Mouse (Mus musculus) gastrocnemius, postnatal 10 days (tissue): Measurements from ENCODE around the gene Lrmda. TPM values are rescaled to one million over a fixed set of nuclear protein-coding genes. Genes with fewer than 3 reads are reported as not detected.

Source experiments
- DNase-seq: peaks from one replicate; pipeline ENCODE4 v3.0.0; 2021; ENCODE audit warnings: mixed read lengths
- total RNA-seq, 2 experiments: library from RNA; stranded (reverse); gene quantifications; 2 replicates each; pipeline ENCODE4 v1.2.3; 2021

Lrmda gene
- total RNA-seq, 2 experiments from 2014 or later: 1.2 to 1.9 TPM

DNA sequence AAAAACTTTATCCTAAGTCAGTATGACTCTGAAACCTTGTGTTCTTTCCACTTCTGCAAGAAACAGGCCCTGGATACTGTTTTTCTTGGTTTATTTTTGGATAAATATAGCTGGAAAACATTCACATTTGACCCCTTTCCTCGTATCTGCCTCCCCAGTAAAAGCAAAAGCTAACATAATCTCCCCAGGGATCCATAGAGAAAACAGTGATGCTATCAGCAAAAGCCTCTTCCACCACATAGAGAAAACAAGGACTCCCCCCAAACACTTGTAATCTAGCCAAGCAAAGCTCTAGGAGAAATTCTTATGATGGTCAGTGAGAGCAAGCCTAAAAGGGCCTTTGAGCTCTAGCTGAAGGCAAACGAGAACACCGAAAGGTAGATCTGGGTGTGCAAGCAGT, 309.7 kb downstream of the Lrmda start:
- no peak for DNase-seq

DNA sequence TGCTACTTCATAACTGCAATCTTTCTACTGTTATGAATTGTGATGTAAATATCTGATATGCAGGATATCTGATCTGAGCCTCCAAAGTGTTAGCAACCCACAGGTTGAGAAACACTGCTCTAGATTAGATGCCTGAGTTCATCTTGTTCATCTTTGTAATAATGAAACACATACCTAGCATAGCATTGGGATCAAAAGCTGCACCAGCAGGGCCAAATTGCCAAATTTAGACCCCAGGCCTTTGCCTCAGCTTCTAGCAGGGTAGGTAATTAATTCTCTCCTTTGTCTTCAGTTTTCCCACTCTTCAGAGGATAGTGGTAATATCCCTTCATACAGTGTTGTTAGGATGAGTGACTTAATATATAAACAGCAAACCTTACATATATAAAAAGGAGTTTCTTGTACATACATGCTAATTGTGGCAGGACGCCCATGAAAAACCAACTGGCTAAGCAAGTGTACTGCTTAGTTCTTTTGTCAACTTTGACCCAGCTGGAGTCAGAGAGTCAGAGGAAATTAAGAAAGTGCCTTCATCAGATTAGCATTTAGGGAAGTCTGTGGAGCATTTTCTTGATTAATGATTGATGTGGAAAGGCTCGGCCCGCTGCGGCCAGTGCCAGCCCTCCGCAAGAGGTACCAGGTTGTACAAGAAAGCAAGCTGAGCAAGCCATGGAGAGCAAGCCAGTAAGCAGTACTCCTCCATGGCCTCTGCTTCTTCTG, 315.7 kb downstream of the Lrmda start:
- DNase-seq: no peak

DNA sequence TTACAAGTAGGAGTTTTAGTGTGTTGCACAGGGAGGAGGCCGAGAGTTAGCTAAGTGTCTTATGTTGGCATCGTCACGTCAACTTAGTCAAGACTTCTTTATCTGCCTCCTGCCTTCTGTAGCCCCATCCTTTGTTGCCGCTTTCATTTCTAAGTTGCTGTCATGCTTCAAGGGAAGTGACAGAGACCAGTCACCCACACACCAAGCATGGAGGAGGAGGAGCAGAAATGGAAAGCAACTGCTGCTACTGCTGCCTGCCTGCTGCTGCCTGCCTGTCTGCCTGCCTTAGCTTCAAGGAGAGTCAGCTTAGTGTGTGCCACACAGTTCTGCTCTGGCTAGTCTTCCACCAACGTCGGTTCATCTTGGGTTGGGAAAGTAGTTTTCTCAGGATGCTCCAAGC, 319.7 kb downstream of the Lrmda start:
- no peak for DNase-seq

DNA sequence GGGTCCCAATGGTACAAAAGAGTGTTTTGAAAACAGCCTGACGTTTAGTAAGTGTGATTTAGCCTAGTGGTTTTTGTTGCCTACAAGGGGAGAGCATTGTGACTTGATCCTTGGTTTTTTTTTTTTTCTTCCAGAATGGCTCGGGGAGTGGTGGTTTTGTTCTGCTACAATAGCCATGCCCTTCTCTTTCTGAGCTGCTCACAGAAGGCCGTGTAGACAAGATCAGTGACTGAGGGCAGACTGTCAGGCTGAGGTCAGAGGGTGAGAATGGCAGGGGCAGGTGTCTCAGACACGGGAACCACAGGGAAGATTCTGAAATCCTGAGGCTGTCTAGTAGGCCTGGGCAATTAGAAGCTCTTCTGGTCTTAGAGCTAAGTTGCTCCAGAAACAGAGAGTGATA, 323.8 kb downstream of the Lrmda start:
- DNase-seq: no peak

DNA sequence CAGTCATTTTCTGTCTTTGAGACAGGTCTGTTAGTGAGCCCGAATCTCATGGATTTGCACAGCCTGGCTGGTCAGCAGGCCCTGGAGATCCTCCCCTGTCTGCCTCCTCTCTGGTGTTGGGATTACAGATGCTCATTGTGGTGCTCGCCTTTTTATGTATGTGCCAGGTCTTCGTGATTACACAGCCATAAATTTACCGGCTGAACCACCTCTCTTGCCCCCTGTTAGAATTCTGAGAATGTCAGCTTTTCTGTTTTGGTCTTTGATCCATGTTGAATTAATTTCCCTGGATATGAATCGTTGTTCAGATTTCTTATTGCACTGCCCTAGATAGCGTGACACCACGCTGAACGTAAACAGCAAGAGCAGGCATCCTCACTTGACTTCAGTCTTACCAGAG, 325.7 kb downstream of the Lrmda start:
- no peak for DNase-seq

DNA sequence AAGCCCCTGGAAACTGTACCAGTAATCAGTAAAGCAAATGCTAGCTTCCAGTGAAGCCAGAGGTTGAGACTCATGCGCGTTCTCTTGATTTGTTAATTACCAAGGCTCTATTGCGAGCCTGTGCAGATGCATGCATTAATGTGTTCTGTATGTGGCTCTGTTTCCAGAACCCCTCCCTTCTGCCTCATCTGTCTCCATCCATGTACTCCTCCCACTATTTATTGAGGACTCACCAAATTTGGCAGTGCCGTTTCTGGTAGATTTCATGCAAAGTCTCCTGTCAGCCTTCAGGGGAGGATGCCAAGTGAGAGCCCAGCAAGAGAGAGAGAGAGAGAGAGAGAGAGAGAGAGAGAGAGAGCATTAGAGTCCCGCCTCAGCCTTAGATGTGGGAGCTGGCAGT, 334.1 kb downstream of the Lrmda start:
- no peak for DNase-seq

DNA sequence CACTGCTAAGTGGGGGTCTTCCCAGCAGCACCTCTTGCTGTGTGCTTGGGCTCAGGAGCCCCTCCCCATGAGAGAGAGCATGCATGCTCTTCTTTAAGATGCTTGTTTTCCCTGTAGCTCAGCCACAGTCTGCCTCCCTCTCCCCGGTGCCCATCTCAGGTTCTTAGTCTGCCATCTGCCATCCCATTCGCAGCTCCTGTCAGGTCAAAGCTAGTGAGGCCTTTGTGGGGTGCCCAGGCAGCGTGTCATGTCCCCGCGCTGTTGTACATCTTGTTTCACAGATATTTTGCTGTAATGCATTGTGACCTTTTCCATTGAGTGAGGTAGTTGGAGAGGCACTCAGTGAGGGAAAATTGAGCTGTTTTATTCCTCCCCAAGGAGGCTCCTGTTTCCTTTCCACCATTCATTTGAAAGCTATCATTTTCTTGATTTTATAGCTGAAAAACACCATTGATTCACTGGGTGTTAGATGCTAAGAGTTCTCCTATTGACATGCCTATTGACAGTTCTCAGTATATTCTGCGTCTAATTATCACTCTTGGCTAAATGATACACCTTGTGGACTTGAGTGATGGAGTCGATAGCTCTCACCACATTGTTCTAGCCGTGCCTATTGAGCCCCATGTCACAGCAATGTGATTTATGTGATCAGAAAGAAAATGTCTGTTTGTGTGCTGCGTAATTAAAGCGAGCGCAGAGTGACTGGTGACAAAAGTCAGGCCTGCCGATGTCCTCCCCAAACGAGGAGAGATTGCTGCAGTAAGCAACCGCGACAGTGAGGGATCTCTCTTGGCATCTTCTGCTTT, 335.5 kb downstream of the Lrmda start:
- DNase-seq: no peak

DNA sequence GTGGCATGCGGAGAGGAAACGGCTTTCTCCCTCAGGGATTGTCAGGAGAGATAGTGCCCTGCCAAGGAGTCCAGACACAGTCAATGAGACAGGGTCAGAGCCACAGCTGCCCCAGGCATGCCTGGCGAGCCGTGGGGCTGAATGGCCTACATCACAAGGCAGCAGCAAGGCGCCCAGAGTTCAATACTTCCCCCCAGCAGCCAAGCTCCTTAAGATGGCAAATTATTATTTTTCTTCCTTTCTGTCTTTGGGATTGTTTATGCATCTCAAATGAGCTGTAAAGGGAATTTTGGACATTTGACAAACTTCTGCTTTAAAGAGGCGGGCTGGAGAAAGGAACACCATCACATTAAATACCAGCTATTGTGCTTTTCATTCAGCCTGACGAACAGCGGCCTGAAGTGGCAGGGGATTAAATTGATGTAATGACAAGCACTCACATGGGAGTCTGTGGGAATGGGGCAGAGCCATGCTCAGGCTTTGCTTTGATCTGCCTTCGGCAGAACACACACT, 338.5 kb downstream of the Lrmda start:
- DNase-seq: no peak

DNA sequence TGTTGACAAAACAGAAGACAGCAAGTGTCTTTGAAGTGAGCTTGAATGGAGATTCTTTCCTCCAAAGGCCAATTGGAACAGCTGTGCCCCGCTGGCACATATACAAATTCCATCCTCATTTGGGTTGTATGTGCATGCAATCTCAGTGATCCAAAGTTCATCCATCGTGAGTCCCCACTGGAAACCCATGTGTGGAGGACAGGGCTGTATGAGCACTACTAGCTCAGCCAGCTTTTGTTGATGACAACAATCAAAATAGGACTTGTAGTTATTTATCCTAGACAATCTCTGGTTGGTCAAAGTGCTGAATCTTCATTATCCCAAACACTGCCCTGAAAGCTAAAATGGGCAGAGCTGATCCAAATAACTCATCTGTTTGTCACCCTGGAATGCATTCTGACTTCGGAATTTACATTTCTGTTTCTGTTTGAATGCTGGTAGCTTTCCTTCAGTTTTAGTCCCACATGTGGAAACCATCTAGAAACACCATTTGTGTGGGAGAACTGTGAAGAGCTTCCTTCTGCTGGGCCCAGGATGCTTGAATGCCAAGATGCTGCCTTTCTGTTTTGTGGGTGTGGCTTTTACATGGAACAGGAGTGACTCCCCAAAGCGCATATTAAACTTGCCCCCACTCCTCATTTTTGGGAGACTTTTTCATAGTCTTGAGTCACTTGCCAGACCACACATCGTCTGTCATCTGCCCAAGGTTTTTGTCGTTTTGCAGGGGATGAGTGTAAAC, 344.7 kb downstream of the Lrmda start:
- DNase-seq: no peak

DNA sequence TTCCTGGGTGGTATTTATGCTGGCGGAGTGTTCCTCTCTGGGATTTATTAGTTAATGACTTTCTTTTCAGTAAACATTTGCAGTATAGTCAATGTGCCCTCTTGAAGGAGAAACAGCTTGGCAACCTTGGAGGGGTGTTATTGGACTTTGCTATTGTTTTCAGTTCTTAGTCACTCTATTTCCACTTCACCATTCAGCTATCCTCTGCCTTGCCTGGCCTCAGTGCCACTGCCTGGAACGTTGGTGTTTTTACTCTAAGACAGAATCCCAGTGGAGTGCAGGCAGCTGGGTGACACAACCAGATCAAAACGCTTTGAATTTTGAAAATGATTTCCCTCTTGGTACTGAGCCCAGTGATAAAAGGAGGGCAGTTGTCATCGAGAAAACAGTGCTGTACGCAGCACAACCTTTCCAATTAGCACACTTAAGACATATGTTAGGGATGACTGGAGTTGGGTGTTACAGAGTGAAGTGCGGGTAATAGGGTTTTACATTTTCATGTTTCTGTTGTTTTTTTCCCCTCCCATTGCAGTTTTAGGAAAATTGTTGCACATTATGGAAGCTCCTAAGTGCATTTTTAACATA, 345.4 kb downstream of the Lrmda start:
- DNase-seq: no peak

DNA sequence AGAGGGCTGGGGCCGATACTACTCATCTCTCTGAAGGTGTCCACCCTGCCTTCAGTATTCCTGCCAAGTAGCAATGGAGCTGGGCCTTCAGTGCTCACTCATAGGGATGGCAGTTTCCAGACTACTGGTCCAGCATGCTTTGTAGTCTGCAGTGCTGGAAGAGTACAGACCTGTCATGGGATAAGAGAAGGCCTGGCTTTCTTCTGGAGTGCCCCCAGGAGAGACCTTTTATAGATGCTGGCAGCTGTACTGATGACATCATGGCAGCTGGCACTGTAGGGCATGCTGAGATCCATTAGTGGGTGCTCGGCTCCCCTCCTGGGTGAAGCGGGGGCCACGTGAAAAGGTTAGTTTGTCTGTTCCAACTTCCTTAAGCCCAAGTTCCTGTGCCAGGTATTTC, 348.1 kb downstream of the Lrmda start:
- DNase-seq: peak; percentile 12

DNA sequence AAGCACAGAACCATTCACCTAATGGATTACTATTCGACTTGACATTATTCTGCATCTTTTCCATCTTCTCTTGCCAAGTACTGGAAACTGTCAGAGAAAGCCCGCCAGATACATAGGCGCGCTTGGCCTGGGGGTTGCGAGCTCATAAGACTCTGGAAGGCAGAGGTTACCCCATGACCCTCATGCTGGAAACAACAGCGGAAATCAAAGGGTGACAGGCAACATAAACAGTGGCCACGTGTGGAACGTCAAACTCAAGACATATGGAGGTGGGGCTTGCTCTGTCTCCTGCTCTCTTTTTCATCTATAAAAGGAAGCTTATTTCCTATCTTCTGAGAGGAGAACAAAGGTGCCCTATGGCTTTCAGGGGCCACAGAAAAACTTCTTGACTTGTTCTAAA, 351.6 kb downstream of the Lrmda start:
- DNase-seq: no peak

DNA sequence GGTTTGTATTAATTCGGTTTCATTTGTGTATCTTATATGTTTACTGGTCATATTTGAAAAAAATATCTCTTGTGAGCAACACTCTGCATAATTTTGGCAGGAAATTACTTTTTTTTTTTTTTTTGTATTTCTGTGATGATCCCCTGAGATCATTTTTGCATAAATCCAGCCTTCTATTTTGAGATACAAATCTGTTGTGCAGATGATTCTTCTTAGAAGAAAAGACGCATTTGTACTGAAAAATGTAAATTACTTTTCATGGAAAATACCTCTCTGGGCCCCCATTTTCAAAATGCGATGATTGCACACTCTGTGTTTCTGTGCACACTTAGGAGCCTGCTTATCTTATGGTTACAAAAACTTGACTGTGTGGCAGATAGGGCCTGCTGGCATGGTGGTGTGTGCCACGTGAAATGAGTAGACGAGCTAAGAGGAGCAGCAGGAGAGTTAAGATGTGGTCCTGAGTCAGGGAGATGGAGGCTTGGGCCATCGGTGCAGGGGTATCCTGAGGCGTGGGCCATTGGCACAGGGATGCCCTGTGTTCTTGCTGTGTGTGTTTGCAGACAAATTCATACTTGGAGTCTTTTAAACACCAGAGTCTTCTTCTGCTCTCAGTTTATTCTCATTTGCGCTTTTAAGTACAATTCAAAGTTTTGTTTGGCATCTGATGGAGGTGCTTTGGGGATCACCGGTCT, 353.3 kb downstream of the Lrmda start:
- no peak for DNase-seq

DNA sequence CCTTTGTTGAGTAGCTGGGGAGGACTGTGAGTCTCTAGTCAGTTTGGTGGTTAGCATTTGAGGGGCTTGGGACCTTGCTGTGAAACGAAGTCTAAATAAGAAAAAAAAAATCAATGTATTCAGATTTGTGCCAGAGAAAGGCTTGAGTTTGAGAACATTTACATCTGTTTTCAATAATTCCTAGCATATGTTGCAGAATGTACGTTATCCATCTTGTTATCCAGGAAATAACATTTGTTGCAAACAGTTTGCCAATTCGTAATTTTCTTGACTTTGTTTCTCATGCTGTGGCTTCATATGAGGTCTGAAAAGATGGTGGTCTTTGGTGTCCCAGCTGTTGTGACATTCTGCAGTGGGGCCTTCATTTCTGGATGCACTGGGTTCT, 353.8 kb downstream of the Lrmda start:
- no peak for DNase-seq

DNA sequence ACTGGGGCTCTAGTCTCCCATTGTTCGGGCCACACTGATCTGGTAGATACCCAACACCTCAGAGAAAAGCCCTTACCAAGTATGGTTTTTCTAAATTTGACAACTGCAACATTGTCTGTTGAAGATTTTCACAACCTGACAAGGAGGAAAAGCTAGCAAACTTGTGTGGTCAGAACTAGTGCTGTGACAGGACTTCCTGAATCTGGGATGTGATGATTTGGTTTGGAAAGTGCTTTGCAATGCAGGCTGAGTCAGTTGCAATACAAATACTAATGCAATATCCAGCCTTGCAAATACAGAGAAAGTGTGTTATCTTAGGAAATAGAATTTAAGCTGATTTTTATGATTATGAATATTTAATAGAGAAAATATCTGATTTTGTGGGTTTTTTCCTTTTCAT, 357.6 kb downstream of the Lrmda start:
- DNase-seq: no peak

DNA sequence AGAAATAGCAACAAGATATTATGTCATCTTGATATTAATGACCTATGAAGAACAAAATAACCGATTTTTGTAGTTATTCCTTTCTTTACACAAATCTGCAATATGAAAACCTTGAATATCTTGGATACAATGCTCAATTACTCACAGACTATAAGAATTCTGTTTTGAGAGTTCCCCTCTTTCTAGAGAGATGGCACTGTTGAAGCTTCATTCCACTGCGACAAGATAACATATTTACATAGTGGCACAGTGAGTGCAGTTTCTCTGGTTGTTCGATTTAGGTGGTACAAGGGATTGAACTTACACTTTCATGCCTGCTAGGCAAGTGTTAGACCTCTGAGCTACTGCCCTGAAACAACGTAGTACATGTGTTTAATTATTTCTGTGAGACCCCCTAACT, 362.6 kb downstream of the Lrmda start:
- DNase-seq: no peak

DNA sequence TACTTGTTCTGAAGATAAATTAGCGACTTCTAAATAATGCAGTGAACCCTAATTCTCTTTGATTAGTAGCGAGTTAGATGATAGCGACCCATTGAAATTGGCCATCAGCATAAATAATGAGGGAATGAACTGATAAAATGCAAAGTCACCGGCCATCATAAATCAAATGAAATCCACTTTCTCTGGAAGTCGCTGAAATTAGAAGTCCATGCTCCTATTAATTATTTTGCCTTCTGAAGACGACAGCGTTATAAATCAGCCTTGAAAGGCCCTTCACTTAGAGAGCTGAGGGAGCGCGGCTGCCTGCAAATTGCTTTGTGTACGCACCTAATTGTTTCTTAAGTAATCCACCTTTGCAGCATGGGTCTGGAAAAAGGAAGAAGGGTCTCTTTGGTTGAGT, 374.1 kb downstream of the Lrmda start:
- no peak for DNase-seq

DNA sequence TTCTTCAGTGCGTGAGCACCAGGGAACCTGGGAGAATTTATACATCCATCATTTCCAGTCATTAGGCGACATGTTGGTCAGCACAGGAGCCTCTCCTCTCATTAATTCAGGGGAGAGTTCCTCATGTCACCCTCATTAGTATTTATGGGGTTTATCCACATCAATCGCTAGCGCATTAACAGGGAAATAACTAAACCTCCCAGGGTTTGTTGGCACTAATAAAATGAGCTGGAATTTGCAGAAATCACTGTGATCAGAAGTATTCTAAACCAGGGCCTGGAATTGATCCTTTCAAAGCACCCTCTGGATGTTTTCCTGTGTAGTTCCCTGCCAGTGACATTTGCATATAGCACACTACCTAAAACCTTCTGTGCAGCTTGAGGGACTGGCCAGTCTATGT, 382.9 kb downstream of the Lrmda start:
- no peak for DNase-seq

DNA sequence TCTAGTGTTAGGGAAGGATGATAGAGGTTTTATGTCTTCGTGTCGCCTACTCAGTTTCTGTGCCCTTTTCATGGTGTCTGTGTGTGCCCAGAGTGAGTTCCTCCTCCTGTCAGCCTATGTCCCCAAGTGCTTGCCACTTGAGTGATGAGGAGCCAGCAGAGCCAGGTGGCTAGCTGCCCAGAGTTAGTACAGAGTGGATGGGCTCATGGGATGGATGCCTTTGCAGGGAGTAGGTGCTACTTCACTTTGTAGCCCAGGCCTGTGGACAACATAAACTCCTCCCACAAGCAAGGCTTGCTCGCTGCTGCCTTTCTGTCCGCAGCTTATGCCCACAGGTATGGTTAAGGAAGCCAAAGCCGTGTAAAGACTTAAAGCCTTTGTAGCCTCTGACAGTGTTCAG, 387.1 kb downstream of the Lrmda start:
- peak; percentile 12 for DNase-seq

DNA sequence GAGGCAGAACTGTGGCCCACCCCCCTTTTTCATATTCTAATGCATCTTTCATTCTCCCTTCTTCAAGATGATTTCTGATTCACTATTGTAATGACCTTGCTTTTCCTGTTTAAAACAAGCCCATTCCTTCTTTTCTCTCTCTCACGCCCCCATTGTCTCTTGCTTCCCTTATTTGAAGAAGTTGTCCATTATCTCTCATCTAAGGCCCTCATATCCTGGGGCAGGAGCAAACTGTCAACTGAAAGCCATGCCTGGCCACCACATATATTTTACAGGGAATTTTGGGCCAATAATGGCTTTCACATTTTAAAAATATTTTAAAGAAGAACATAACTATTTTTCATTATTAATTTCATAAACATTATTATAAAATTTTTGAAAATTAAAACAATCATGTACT, 391.3 kb downstream of the Lrmda start:
- no peak for DNase-seq

DNA sequence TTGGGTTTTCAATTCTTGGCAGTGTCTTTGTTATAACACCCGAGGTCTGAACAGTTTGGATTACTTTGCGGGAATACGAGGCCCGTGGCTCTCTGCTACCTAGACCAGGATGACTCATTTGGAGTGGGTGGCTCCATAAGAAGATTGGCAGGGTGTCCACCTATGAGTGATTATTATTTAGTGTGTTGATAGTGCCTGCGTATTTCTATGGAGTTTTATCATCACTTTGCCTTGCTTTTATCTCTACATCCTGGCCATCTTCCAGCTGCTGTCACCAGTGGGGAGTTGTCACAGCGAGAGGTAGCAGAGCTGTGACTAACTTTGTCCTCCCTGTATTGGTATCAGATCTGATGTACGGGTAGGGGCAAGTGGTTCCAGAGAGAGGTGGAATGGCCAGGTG, 393.7 kb downstream of the Lrmda start:
- DNase-seq: no peak

DNA sequence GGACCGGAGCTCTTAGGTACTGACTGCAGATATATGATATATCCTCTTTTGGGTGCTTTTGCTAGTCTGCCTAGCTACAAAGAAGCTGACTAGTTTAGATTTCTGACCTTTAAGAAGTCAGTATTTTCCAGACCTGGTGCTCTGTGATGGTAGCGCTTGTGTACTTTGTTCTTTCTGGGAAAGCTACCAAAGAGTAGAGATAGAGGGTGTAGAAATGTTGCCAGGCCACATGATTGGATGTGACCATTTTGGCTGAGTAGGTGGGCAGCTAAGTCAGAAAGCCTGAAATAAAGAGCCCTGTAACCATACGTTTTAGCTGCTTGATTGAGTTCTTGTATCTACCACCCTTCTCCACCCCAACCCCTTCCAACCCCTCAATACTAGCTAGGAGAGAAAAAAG, 398.2 kb downstream of the Lrmda start:
- no peak for DNase-seq
